Mouse (Mus musculus) forebrain, embryonic 12.5 days (tissue): ENCODE results near the gene Cacna1a. TPM values are rescaled to one million over a fixed set of nuclear protein-coding genes. Genes with fewer than 3 reads are reported as not detected.

Experiments
- ATAC-seq: fragments of 200-750 bp; cut with Nextera tagmentation; 2 replicates; pipeline ENCODE4 v1.8.0; 2017; ENCODE audit warnings: moderate TSS enrichment; ENCODE audit not compliant: low FRiP score
- H3K27ac ChIP-seq: fragments of 300-500 bp; sonication (generic); 2 replicates; pipeline ENCODE4 v1.5.1; 2016; ENCODE audit warnings: mild to moderate bottlenecking
- H3K27me3 ChIP-seq: fragments of 300-500 bp; sonication (generic); 2 replicates; pipeline ENCODE4 v1.6.1; 2016; ENCODE audit warnings: mild to moderate bottlenecking
- H3K36me3 ChIP-seq: fragments of 300-500 bp; sonication (generic); replicated peaks from 2 replicates; pipeline ENCODE4 v1.6.1; 2016; ENCODE audit warnings: mild to moderate bottlenecking
- H3K4me1 ChIP-seq: fragments of 300-500 bp; sonication (generic); 2 replicates; pipeline ENCODE4 v1.6.1; 2016
- H3K4me2 ChIP-seq: fragments of 300-500 bp; sonication (generic); 2 replicates; pipeline ENCODE4 v1.6.1; 2016; ENCODE audit warnings: mild to moderate bottlenecking, moderate library complexity
- H3K4me3 ChIP-seq: fragments of 300-500 bp; sonication (generic); replicated peaks from 2 replicates; pipeline ENCODE4 v1.5.1; 2016; ENCODE audit warnings: mild to moderate bottlenecking
- H3K9ac ChIP-seq: fragments of 300-500 bp; sonication (generic); 2 replicates; pipeline ENCODE4 v1.6.1; 2016; ENCODE audit warnings: mild to moderate bottlenecking
- H3K9me3 ChIP-seq: fragments of 300-500 bp; sonication (generic); 2 replicates; pipeline ENCODE4 v1.6.1; 2016
- WGBS: fragments of 180-500 bp; shearing (Covaris S2); methylation state at CpG from one replicate; pipeline ENCODE4 v1.1.7; 2016; 5-methylcytosine and 5-hydroxymethylcytosine counted together
- polyA plus RNA-seq: library from polyadenylated mRNA; unstranded; fragments of >200 nt; fragmentation: Nextera tagmentation; extraction: Ambion mirVana; gene quantifications from 2 replicates; pipeline ENCODE4 v1.2.1, GENCODE M21; 2016

The Cacna1a gene
- polyA plus RNA-seq, 1 experiment from 2014 or later: 11.5 TPM

GRCm38 (mm10) chr8:84638555-84639161 lies 250.4 kb downstream of the Cacna1a start:
- WGBS: under 1% methylated on average over 45 of the region's 52 CpGs
- no peaks in the 10 kb centered on the region for H3K9me3 ChIP-seq
- H3K27me3 ChIP-seq: no peaks in the 10 kb centered on the region
- peaks cover 41% of the 10 kb centered on the region for H3K4me1 ChIP-seq
- no peaks in the 10 kb centered on the region for H3K36me3 ChIP-seq
- peak overlapping the region; percentile 94 for H3K27ac ChIP-seq
- H3K9ac ChIP-seq: peak overlapping the region; percentile 86
- peak overlapping the region; percentile 83 for H3K4me2 ChIP-seq
- ATAC-seq: peak; percentile 37
- peak overlapping the region; percentile 62 for H3K4me3 ChIP-seq

- peak overlapping the region; percentile 94 for H3K27ac ChIP-seq
Measured at GRCm38 (mm10) chr8:84639162-84640009, 251.1 kb downstream of the Cacna1a start.

GRCm38 (mm10) chr8:84640010-84640588 lies 251.9 kb downstream of the Cacna1a start:
- Histone ChIP-seq H3K27ac (no peak overlapping the region), H3K4me3 (peak overlapping the region; percentile 62), H3K9ac (0 out of 2 replicates have a peak overlapping the region, but pooled peaks have one; percentile 51), H3K9me3 (no peaks in the 10 kb centered on the region), H3K4me1 (peaks cover 27% of the 10 kb centered on the region), H3K27me3 (no peaks in the 10 kb centered on the region), H3K36me3 (no peaks in the 10 kb centered on the region), H3K4me2 (peak overlapping the region; percentile 83)
- ATAC-seq: no peak
- WGBS: 27% methylated on average over 9 of the region's 9 CpGs

More at GRCm38 (mm10) chr8:84639162-84640009, 251.1 kb downstream of the Cacna1a start:
- H3K27me3 ChIP-seq: no peaks in the 10 kb centered on the region
- peak overlapping the region; percentile 83 for H3K4me2 ChIP-seq
- H3K9ac ChIP-seq: peak overlapping the region; percentile 86
- peaks cover 34% of the 10 kb centered on the region for H3K4me1 ChIP-seq
- under 1% methylated on average over 105 of the region's 106 CpGs for WGBS
- peak; percentile 91 for ATAC-seq
- H3K36me3 ChIP-seq: no peaks in the 10 kb centered on the region
- H3K9me3 ChIP-seq: no peaks in the 10 kb centered on the region
- peak overlapping the region; percentile 62 for H3K4me3 ChIP-seq

GRCm38 (mm10) chr8:84640617-84641294 lies 252.5 kb downstream of the Cacna1a start:
- no peaks in the 10 kb centered on the region for H3K27me3 ChIP-seq
- H3K4me1 ChIP-seq: peaks cover 21% of the 10 kb centered on the region
- no peak overlapping the region for H3K4me3 ChIP-seq
- ATAC-seq: no peak
- no peaks in the 10 kb centered on the region for H3K9me3 ChIP-seq
- no peak overlapping the region for H3K4me2 ChIP-seq
- WGBS: 68% methylated on average over 6 of the region's 7 CpGs
- H3K27ac ChIP-seq: no peak overlapping the region
- H3K36me3 ChIP-seq: no peaks in the 10 kb centered on the region
- H3K9ac ChIP-seq: no peak overlapping the region

GRCm38 (mm10) chr8:84641578-84642361 lies 253.5 kb downstream of the Cacna1a start:
- H3K36me3 ChIP-seq: no peaks in the 10 kb centered on the region
- H3K27ac ChIP-seq: no peak overlapping the region
- peaks cover 13% of the 10 kb centered on the region for H3K4me1 ChIP-seq
- no peak for ATAC-seq
- H3K4me3 ChIP-seq: no peak overlapping the region
- no peaks in the 10 kb centered on the region for H3K9me3 ChIP-seq
- H3K9ac ChIP-seq: no peak overlapping the region
- no peak overlapping the region for H3K4me2 ChIP-seq
- 88% methylated on average over 1 of the region's 1 CpGs for WGBS
- H3K27me3 ChIP-seq: no peaks in the 10 kb centered on the region

GRCm38 (mm10) chr8:84643019-84643418 lies 254.8 kb downstream of the Cacna1a start:
- no peak for ATAC-seq
- Histone ChIP-seq H3K4me1 (peaks cover 17% of the 10 kb centered on the region), H3K27ac (no peak overlapping the region), H3K4me2 (no peak overlapping the region), H3K9ac (no peak overlapping the region), H3K36me3 (no peaks in the 10 kb centered on the region), H3K9me3 (no peaks in the 10 kb centered on the region), H3K4me3 (no peak overlapping the region), H3K27me3 (no peaks in the 10 kb centered on the region)
- 77% methylated on average over 5 of the region's 5 CpGs for WGBS

GRCm38 (mm10) chr8:84646800-84647199 lies 258.6 kb downstream of the Cacna1a start:
- Histone ChIP-seq H3K27me3 (no peaks in the 10 kb centered on the region), H3K36me3 (no peaks in the 10 kb centered on the region), H3K4me1 (peaks cover 15% of the 10 kb centered on the region), H3K9ac (no peak overlapping the region), H3K4me2 (peak overlapping the region; percentile 54), H3K27ac (0 out of 2 replicates have a peak overlapping the region, but pooled peaks have one; percentile 53), H3K9me3 (no peaks in the 10 kb centered on the region), H3K4me3 (no peak overlapping the region)
- 59% methylated on average over 6 of the region's 6 CpGs for WGBS
- ATAC-seq: no peak; the same call in 1 of the 2 replicates

- 2% methylated on average over 14 of the region's 14 CpGs for WGBS
- peak overlapping the region; percentile 53 for H3K27ac ChIP-seq
- peak overlapping the region; percentile 25 for H3K4me3 ChIP-seq
- H3K9me3 ChIP-seq: no peaks in the 10 kb centered on the region
- no peaks in the 10 kb centered on the region for H3K27me3 ChIP-seq
- H3K4me2 ChIP-seq: peak overlapping the region; percentile 54
- no peaks in the 10 kb centered on the region for H3K36me3 ChIP-seq
- H3K9ac ChIP-seq: peak overlapping the region; percentile 18
- peaks cover 15% of the 10 kb centered on the region for H3K4me1 ChIP-seq
- peak; percentile 82 for ATAC-seq
Measured at GRCm38 (mm10) chr8:84647461-84647901, 259.2 kb downstream of the Cacna1a start.

- H3K27ac ChIP-seq: peak overlapping the region; percentile 53; the same call in 1 of the 2 replicates
- no peaks in the 10 kb centered on the region for H3K9me3 ChIP-seq
- no peak for ATAC-seq
- 37% methylated on average over 3 of the region's 3 CpGs for WGBS
- H3K4me3 ChIP-seq: no peak overlapping the region
- H3K4me1 ChIP-seq: peaks cover 21% of the 10 kb centered on the region
- no peak overlapping the region for H3K9ac ChIP-seq
- H3K36me3 ChIP-seq: no peaks in the 10 kb centered on the region
- no peak overlapping the region for H3K4me2 ChIP-seq
- H3K27me3 ChIP-seq: no peaks in the 10 kb centered on the region
Measured at GRCm38 (mm10) chr8:84650213-84650612, 262.0 kb downstream of the Cacna1a start.

- Histone ChIP-seq H3K27ac (no peak overlapping the region; the same call in 1 of the 2 replicates), H3K4me1 (peaks cover 40% of the 10 kb centered on the region)
Measured at GRCm38 (mm10) chr8:84653092-84653631, 264.9 kb downstream of the Cacna1a start.

GRCm38 (mm10) chr8:84654597-84654996 lies 266.4 kb downstream of the Cacna1a start:
- H3K27me3 ChIP-seq: 0 out of 2 replicates have a peak, but pooled peaks cover 5% of the 10 kb centered on the region
- H3K27ac ChIP-seq: peak overlapping the region; percentile 88
- no peak for ATAC-seq
- WGBS: 42% methylated on average over 4 of the region's 4 CpGs
- H3K4me3 ChIP-seq: no peak overlapping the region
- peaks cover 42% of the 10 kb centered on the region for H3K4me1 ChIP-seq
- H3K36me3 ChIP-seq: no peaks in the 10 kb centered on the region
- H3K4me2 ChIP-seq: no peak overlapping the region
- no peak overlapping the region for H3K9ac ChIP-seq
- no peaks in the 10 kb centered on the region for H3K9me3 ChIP-seq

More at GRCm38 (mm10) chr8:84653092-84653631, 264.9 kb downstream of the Cacna1a start:
- H3K9me3 ChIP-seq: no peaks in the 10 kb centered on the region
- no peak overlapping the region for H3K4me3 ChIP-seq
- ATAC-seq: no peak
- H3K9ac ChIP-seq: no peak overlapping the region
- 0 out of 2 replicates have a peak, but pooled peaks cover 5% of the 10 kb centered on the region for H3K27me3 ChIP-seq
- no peaks in the 10 kb centered on the region for H3K36me3 ChIP-seq
- 69% methylated on average over 9 of the region's 9 CpGs for WGBS
- H3K4me2 ChIP-seq: no peak overlapping the region
